Comparison of ENCODE assay signal across 8 mouse cellular contexts in the genomic region with DNA sequence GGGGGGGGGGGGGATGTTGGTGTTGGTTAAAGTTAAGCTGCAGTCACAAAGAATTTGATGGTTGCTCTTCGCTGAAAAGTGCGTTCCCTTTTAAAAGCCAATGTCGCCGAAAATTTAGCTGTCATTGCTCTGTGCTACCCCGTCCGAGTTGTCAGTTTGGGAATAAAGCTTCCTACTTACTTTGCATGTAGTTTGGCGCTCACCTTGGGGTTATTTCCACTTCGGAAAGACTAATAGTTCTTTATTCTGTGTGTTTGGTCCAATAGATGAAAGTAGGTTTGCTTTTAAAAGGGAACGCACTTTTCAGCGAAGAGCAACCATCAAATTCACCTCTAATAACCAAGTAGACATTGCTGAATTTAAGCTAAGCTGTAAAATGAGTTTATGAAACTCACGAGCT. TPM values are rescaled to one million over a fixed set of nuclear protein-coding genes. Genes with fewer than 3 reads are reported as not detected.
DNase-seq lines count a peak whose midpoint lies in the region; ATAC-seq lines count a peak whose summit lies in the region.

No protein-coding gene starts in this region.

- peak; percentile 36 for DNase-seq in heart, adult 11 months
- no peak for DNase-seq in heart, postnatal 14 days
- DNase-seq in 416B (ENCODE audit: low read depth): peak; percentile 46
- DNase-seq in frontal cortex, postnatal 14 days (ENCODE audit: low spot score in 2 of 2): no peak
- DNase-seq in left cerebral cortex, adult 18-20 months (ENCODE audit: low spot score in 2 of 2): no peak
- no peak for DNase-seq in left cerebral cortex, postnatal 4 days

- peaks cover 19% of the 10 kb centered on the region; the same call in 1 of the 2 replicates for H3K4me1 ChIP-seq in embryonic facial prominence, embryonic 15.5 days
- H3K4me1 ChIP-seq in limb, embryonic 15.5 days: peaks cover 10% of the 10 kb centered on the region; the same call in 1 of the 2 replicates

- no peaks in the 10 kb centered on the region for H3K36me3 ChIP-seq in embryonic facial prominence, embryonic 15.5 days
- H3K36me3 ChIP-seq in limb, embryonic 15.5 days: no peaks in the 10 kb centered on the region

- H3K9ac ChIP-seq in embryonic facial prominence, embryonic 15.5 days: no peak overlapping the region; the same call in 1 of the 2 replicates
- peak overlapping the region; percentile 54 for H3K9ac ChIP-seq in limb, embryonic 15.5 days

- H3K4me2 ChIP-seq in embryonic facial prominence, embryonic 15.5 days (replicated peaks): peak overlapping the region; percentile 62
- peak overlapping the region; percentile 72 for H3K4me2 ChIP-seq in limb, embryonic 15.5 days

- WGBS in embryonic facial prominence, embryonic 15.5 days: under 1% methylated on average over 11 of the region's 11 CpGs
- under 1% methylated on average over 11 of the region's 11 CpGs for WGBS in limb, embryonic 15.5 days

- peak overlapping the region; percentile 92 for H3K4me3 ChIP-seq in embryonic facial prominence, embryonic 15.5 days (replicated peaks)
- H3K4me3 ChIP-seq in limb, embryonic 15.5 days: peak overlapping the region; percentile 87

- 0 out of 2 replicates have a peak overlapping the region, but pooled peaks have one; percentile 39 for H3K27ac ChIP-seq in embryonic facial prominence, embryonic 15.5 days (replicated peaks)
- no peak overlapping the region; the same call in 1 of the 2 replicates for H3K27ac ChIP-seq in limb, embryonic 15.5 days

- ATAC-seq in embryonic facial prominence, embryonic 15.5 days (ENCODE audit: insufficient number of reproducible peaks, low FRiP score, low TSS enrichment, low read depth): no peak
- no peak for ATAC-seq in limb, embryonic 15.5 days (ENCODE audit: insufficient number of reproducible peaks, low FRiP score, low TSS enrichment, low read depth)

- no peaks in the 10 kb centered on the region for H3K9me3 ChIP-seq in embryonic facial prominence, embryonic 15.5 days (replicated peaks)
- no peaks in the 10 kb centered on the region for H3K9me3 ChIP-seq in limb, embryonic 15.5 days

- no peaks in the 10 kb centered on the region for H3K27me3 ChIP-seq in embryonic facial prominence, embryonic 15.5 days
- H3K27me3 ChIP-seq in limb, embryonic 15.5 days: no peaks in the 10 kb centered on the region

- intact Hi-C loops in heart, postnatal 14 days (cut with DNase I): no loop called here
- intact Hi-C loops in left cerebral cortex, postnatal 4 days (cut with DNase I): no loop called here

RNA-seq across cellular contexts. Expression of a gene that starts 0.6 kb away (rescaled TPM):
- total RNA-seq in heart, postnatal 14 days (2021): 1 to 10 TPM; 3.4 to 6.5 TPM
- 42.0 and 42.4 TPM in 2 replicates for polyA plus RNA-seq in embryonic facial prominence, embryonic 15.5 days (2015; fragmentation: Nextera tagmentation; extraction: Ambion mirVana)
- polyA plus RNA-seq in limb, embryonic 15.5 days (2015; fragmentation: Nextera tagmentation; extraction: Ambion mirVana): 45.4 and 48.4 TPM in 2 replicates
- total RNA-seq in left cerebral cortex, adult 18-20 months (2021): under 1 TPM; 0.45 to 0.53 TPM
- 1 to 10 TPM; 6.9 to 7.0 TPM for total RNA-seq in left cerebral cortex, postnatal 4 days (2021)

RNA-seq across cellular contexts. Expression of a gene that starts 39.2 kb away (rescaled TPM):
- total RNA-seq in heart, postnatal 14 days (2021): 10 to 100 TPM; 82.9 to 86.3 TPM
- polyA plus RNA-seq in embryonic facial prominence, embryonic 15.5 days (2015; fragmentation: Nextera tagmentation; extraction: Ambion mirVana): 49.5 and 58.6 TPM in 2 replicates
- polyA plus RNA-seq in limb, embryonic 15.5 days (2015; fragmentation: Nextera tagmentation; extraction: Ambion mirVana): 67.0 and 69.6 TPM in 2 replicates
- total RNA-seq in left cerebral cortex, adult 18-20 months (2021): 10 to 100 TPM; 55.4 to 58.1 TPM
- 10 to 100 TPM; 43.3 to 48.0 TPM for total RNA-seq in left cerebral cortex, postnatal 4 days (2021)

RNA-seq across cellular contexts. Expression of a gene that starts 57.8 kb away (rescaled TPM):
- 1 to 10 TPM; 4.5 to 4.6 TPM for total RNA-seq in heart, postnatal 14 days (2021)
- 8.9 and 9.7 TPM in 2 replicates for polyA plus RNA-seq in embryonic facial prominence, embryonic 15.5 days (2015; fragmentation: Nextera tagmentation; extraction: Ambion mirVana)
- 11.2 and 12.7 TPM in 2 replicates for polyA plus RNA-seq in limb, embryonic 15.5 days (2015; fragmentation: Nextera tagmentation; extraction: Ambion mirVana)
- total RNA-seq in left cerebral cortex, adult 18-20 months (2021): 1 to 10 TPM; 1.7 to 2.0 TPM
- total RNA-seq in left cerebral cortex, postnatal 4 days (2021): 1 to 10 TPM; 1.8 to 2.8 TPM

Comparison
In these comparisons a context has a peak if more than half of its experiments do, and no peak if none do; other contexts are left out.
1. DNase-seq: peak in heart, adult 11 months (single experiment) and 416B (single experiment); none in heart, postnatal 14 days (0 of 2), frontal cortex, postnatal 14 days (0 of 2), left cerebral cortex, adult 18-20 months (0 of 2) and left cerebral cortex, postnatal 4 days (single experiment).